Mouse (Mus musculus): ENCODE measurements around the gene 4931406P16Rik.

Gene 4931406P16Rik

GRCm38 (mm10) chr7:34309186-34309764, 4.1 kb downstream of the 4931406P16Rik start:
- no peak for DNase-seq

GRCm38 (mm10) chr7:34308586-34308985, 4.8 kb downstream of the 4931406P16Rik start:
- no peak for DNase-seq

- DNase-seq = no peak
Measured at GRCm38 (mm10) chr7:34305454-34305853, 7.9 kb downstream of the 4931406P16Rik start.

- DNase-seq = no peak
Measured at GRCm38 (mm10) chr7:34302651-34303050, 10.7 kb downstream of the 4931406P16Rik start.

GRCm38 (mm10) chr7:34301952-34302351, 11.4 kb downstream of the 4931406P16Rik start:
- DNase-seq = no peak

GRCm38 (mm10) chr7:34298818-34299217, 14.5 kb downstream of the 4931406P16Rik start:
- DNase-seq = no peak

- DNase-seq = no peak
Measured at GRCm38 (mm10) chr7:34296124-34296523, 17.2 kb downstream of the 4931406P16Rik start.

- no peak for DNase-seq
Measured at GRCm38 (mm10) chr7:34292633-34293032, 20.7 kb downstream of the 4931406P16Rik start.

- no peak for DNase-seq
Measured at GRCm38 (mm10) chr7:34291265-34291664, 22.1 kb downstream of the 4931406P16Rik start.

GRCm38 (mm10) chr7:34290450-34291151, 22.8 kb downstream of the 4931406P16Rik start:
- DNase-seq = no peak

- DNase-seq = no peak
Measured at GRCm38 (mm10) chr7:34277656-34278055, 35.7 kb downstream of the 4931406P16Rik start.

GRCm38 (mm10) chr7:34276066-34276465, 37.3 kb downstream of the 4931406P16Rik start:
- DNase-seq = no peak

- DNase-seq = no peak
Measured at GRCm38 (mm10) chr7:34272465-34272864, 40.9 kb downstream of the 4931406P16Rik start.

GRCm38 (mm10) chr7:34268463-34268862, 44.9 kb downstream of the 4931406P16Rik start:
- DNase-seq = no peak

- DNase-seq = no peak
Measured at GRCm38 (mm10) chr7:34266421-34266820, 46.9 kb downstream of the 4931406P16Rik start.

GRCm38 (mm10) chr7:34265876-34266346, 47.4 kb downstream of the 4931406P16Rik start:
- peak; percentile 59 for DNase-seq

GRCm38 (mm10) chr7:34263437-34263836, 49.9 kb downstream of the 4931406P16Rik start:
- DNase-seq = no peak

GRCm38 (mm10) chr7:34258407-34258806, 54.9 kb downstream of the 4931406P16Rik start:
- DNase-seq = no peak

- no peak for DNase-seq
Measured at GRCm38 (mm10) chr7:34257279-34257678, 56.1 kb downstream of the 4931406P16Rik start.

- DNase-seq = no peak
Measured at GRCm38 (mm10) chr7:34255916-34256315, 57.4 kb downstream of the 4931406P16Rik start.

- DNase-seq = no peak
Measured at GRCm38 (mm10) chr7:34255137-34255536, 58.2 kb downstream of the 4931406P16Rik start.

- DNase-seq = peak; percentile 35
Measured at GRCm38 (mm10) chr7:34252030-34252429, 61.3 kb downstream of the 4931406P16Rik start.

- DNase-seq = no peak
Measured at GRCm38 (mm10) chr7:34250738-34251137, 62.6 kb downstream of the 4931406P16Rik start, which contains the start of gene Gm6096. Gene Gm6096 (plus strand): TSS chr7:34251038.

GRCm38 (mm10) chr7:34246870-34247499, 66.4 kb downstream of the 4931406P16Rik start:
- no peak for DNase-seq
